Mouse (Mus musculus): ENCODE results near the gene Grk3. TPM values are rescaled to one million over a fixed set of nuclear protein-coding genes. Genes with fewer than 3 reads are reported as not detected.
A peak's percentile ranks its signal among the peaks of the same experiment; 100 is the strongest.

Grk3 gene
- polyA plus RNA-seq, 1 experiment: 0.74 TPM

GRCm38 (mm10) chr5:112886687-112887491, 128.7 kb downstream of the Grk3 start:
- Histone ChIP-seq H3K4me1 (ENCODE audit: control insufficient read depth, insufficient read depth, low read length) (no peaks in the 10 kb centered on the region), H3K4me3 (ENCODE audit: insufficient read depth, low read length) (no peak overlapping the region), H3K27ac (ENCODE audit: insufficient read depth, low read length) (no peak overlapping the region)
- TF ChIP-seq POLR2A (IDR thresholded peaks at IDR 0.05; ENCODE audit: low read depth, low read length): no peak
- TF ChIP-seq CTCF (IDR thresholded peaks at IDR 0.05; ENCODE audit: borderline replicate concordance, insufficient read depth, low read length): no peak

GRCm38 (mm10) chr5:112877391-112878115, 138.0 kb downstream of the Grk3 start:
- TF ChIP-seq POLR2A (IDR thresholded peaks at IDR 0.05; ENCODE audit: low read depth, low read length): no peak
- no peak for TF ChIP-seq CTCF (IDR thresholded peaks at IDR 0.05; ENCODE audit: borderline replicate concordance, insufficient read depth, low read length)
- Histone ChIP-seq H3K4me1 (ENCODE audit: control insufficient read depth, insufficient read depth, low read length) (no peaks in the 10 kb centered on the region), H3K27ac (ENCODE audit: insufficient read depth, low read length) (no peak overlapping the region), H3K4me3 (ENCODE audit: insufficient read depth, low read length) (no peak overlapping the region)

- no peak for TF ChIP-seq POLR2A (IDR thresholded peaks at IDR 0.05; ENCODE audit: low read depth, low read length)
- TF ChIP-seq CTCF (IDR thresholded peaks at IDR 0.05; ENCODE audit: borderline replicate concordance, insufficient read depth, low read length): peak; percentile 36; the same call in 1 of the 2 replicates
- Histone ChIP-seq H3K4me1 (ENCODE audit: control insufficient read depth, insufficient read depth, low read length) (no peaks in the 10 kb centered on the region), H3K4me3 (ENCODE audit: insufficient read depth, low read length) (no peak overlapping the region), H3K27ac (ENCODE audit: insufficient read depth, low read length) (no peak overlapping the region)
These were observed 138.7 kb downstream of the Grk3 start for GRCm38 (mm10) chr5:112876846-112877390.

GRCm38 (mm10) chr5:112872999-112873398, 142.6 kb downstream of the Grk3 start:
- H3K4me1 ChIP-seq (ENCODE audit: control insufficient read depth, insufficient read depth, low read length): no peaks in the 10 kb centered on the region
- H3K27ac ChIP-seq (ENCODE audit: insufficient read depth, low read length): no peak overlapping the region
- H3K4me3 ChIP-seq (ENCODE audit: insufficient read depth, low read length): no peak overlapping the region
- no peak for TF ChIP-seq POLR2A (IDR thresholded peaks at IDR 0.05; ENCODE audit: low read depth, low read length)

GRCm38 (mm10) chr5:112870729-112871128, 144.9 kb downstream of the Grk3 start:
- TF ChIP-seq CTCF (IDR thresholded peaks at IDR 0.05; ENCODE audit: borderline replicate concordance, insufficient read depth, low read length): peak; percentile 65; the same call in 1 of the 2 replicates
- no peak for TF ChIP-seq POLR2A (IDR thresholded peaks at IDR 0.05; ENCODE audit: low read depth, low read length)
- no peak overlapping the region for H3K4me3 ChIP-seq (ENCODE audit: insufficient read depth, low read length)

GRCm38 (mm10) chr5:112868620-112869019, 147.0 kb downstream of the Grk3 start:
- no peak overlapping the region for H3K4me3 ChIP-seq (ENCODE audit: insufficient read depth, low read length)
- no peak for TF ChIP-seq CTCF (IDR thresholded peaks at IDR 0.05; ENCODE audit: borderline replicate concordance, insufficient read depth, low read length)
- TF ChIP-seq POLR2A (IDR thresholded peaks at IDR 0.05; ENCODE audit: low read depth, low read length): no peak
- no peak overlapping the region for H3K27ac ChIP-seq (ENCODE audit: insufficient read depth, low read length)
- H3K4me1 ChIP-seq (ENCODE audit: control insufficient read depth, insufficient read depth, low read length): no peaks in the 10 kb centered on the region

More at GRCm38 (mm10) chr5:112870729-112871128, 144.9 kb downstream of the Grk3 start:
- Histone ChIP-seq H3K27ac (ENCODE audit: insufficient read depth, low read length) (no peak overlapping the region), H3K4me1 (ENCODE audit: control insufficient read depth, insufficient read depth, low read length) (no peaks in the 10 kb centered on the region)

GRCm38 (mm10) chr5:112864719-112865367, 150.7 kb downstream of the Grk3 start:
- Histone ChIP-seq H3K4me1 (ENCODE audit: control insufficient read depth, insufficient read depth, low read length) (no peaks in the 10 kb centered on the region), H3K4me3 (ENCODE audit: insufficient read depth, low read length) (no peak overlapping the region), H3K27ac (ENCODE audit: insufficient read depth, low read length) (no peak overlapping the region)
- no peak for TF ChIP-seq POLR2A (IDR thresholded peaks at IDR 0.05; ENCODE audit: low read depth, low read length)
- peak; percentile 30; the same call in 1 of the 2 replicates for TF ChIP-seq CTCF (IDR thresholded peaks at IDR 0.05; ENCODE audit: borderline replicate concordance, insufficient read depth, low read length)

Other genes with a start within 250 kb of the Grk3 start
- not detected in 2 replicates for gene Myo18b, start 119.4 kb downstream of the Grk3 start, polyA plus RNA-seq (2011; ENCODE audit: insufficient read length, low read depth, missing spikeins)
- gene Crybb2, start 54.3 kb upstream of the Grk3 start, polyA plus RNA-seq (2011; ENCODE audit: insufficient read length, low read depth, missing spikeins): not detected in 2 replicates
- 1.3 TPM in 1 of 2 replicates, not detected in the other for gene Crybb3, start 65.8 kb upstream of the Grk3 start, polyA plus RNA-seq (2011; ENCODE audit: insufficient read length, low read depth, missing spikeins)
- gene 2900026A02Rik, start 205.4 kb upstream of the Grk3 start, polyA plus RNA-seq (2011; ENCODE audit: insufficient read length, low read depth, missing spikeins): 29.0 and 38.4 TPM in 2 replicates
- not detected in 2 replicates for gene Tmem211, start 211.1 kb upstream of the Grk3 start, polyA plus RNA-seq (2011; ENCODE audit: insufficient read length, low read depth, missing spikeins)